Mouse (Mus musculus) embryonic fibroblast, embryonic 13.5 days (primary cell): ENCODE results near the gene Hmcn1. TPM values are rescaled to one million over a fixed set of nuclear protein-coding genes. Genes with fewer than 3 reads are reported as not detected.

Experiments used
- H3K27ac ChIP-seq: 2 replicates; pipeline ENCODE4 v1.5.1; 2012; ENCODE audit warnings: low read length, control low read depth, inconsistent platforms; ENCODE audit not compliant: insufficient read depth
- H3K4me1 ChIP-seq: 2 replicates; pipeline ENCODE4 v1.6.1; 2011; ENCODE audit warnings: low read length; ENCODE audit not compliant: control insufficient read depth, insufficient read depth
- H3K4me3 ChIP-seq: 2 replicates; pipeline ENCODE4 v1.5.1; 2011; ENCODE audit warnings: mild to moderate bottlenecking, control low read depth, low read length; ENCODE audit not compliant: insufficient read depth
- CTCF ChIP-seq: IDR thresholded peaks from 2 replicates; pipeline ENCODE4 v1.5.1; 2011; ENCODE audit warnings: mild to moderate bottlenecking, control low read depth, low read length, moderate library complexity, borderline replicate concordance; ENCODE audit not compliant: insufficient read depth
- POLR2A ChIP-seq: IDR thresholded peaks from 2 replicates; pipeline ENCODE4 v1.6.1; 2011; ENCODE audit warnings: low read depth, mild to moderate bottlenecking, control low read depth, low read length, moderate library complexity
- polyA plus RNA-seq: library from polyadenylated mRNA; stranded (reverse); fragments of >200 nt; gene quantifications from 2 replicates; pipeline ENCODE4 v1.2.4, GENCODE M21; 2011; ENCODE audit warnings: low read depth; ENCODE audit not compliant: missing spikeins, insufficient read length

The Hmcn1 gene
- polyA plus RNA-seq, 1 experiment = 24.8 TPM

DNA sequence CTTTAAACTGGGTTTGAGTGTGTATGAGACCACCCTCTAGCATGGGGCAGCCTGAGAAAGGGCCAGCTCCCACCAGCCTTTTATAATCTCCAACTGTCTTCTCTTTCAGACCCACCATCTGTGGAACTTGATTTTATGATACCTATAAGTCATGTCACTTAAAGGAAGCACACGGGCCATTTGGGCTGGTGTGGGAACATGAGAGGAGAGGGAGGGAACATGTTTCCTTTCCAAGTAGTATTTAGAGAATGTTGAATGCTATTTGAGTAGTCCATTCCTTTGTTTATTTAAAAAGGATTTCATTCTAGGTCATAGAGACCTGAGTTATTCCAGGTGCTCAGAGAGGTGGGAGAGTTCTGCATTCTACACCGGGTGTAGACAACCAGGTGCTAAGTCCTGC, 1.4 kb upstream of the Hmcn1 start:
- Histone ChIP-seq H3K27ac (no peak overlapping the region), H3K4me3 (no peak overlapping the region), H3K4me1 (no peaks in the 10 kb centered on the region)
- no peak for TF ChIP-seq CTCF
- TF ChIP-seq POLR2A = no peak

DNA sequence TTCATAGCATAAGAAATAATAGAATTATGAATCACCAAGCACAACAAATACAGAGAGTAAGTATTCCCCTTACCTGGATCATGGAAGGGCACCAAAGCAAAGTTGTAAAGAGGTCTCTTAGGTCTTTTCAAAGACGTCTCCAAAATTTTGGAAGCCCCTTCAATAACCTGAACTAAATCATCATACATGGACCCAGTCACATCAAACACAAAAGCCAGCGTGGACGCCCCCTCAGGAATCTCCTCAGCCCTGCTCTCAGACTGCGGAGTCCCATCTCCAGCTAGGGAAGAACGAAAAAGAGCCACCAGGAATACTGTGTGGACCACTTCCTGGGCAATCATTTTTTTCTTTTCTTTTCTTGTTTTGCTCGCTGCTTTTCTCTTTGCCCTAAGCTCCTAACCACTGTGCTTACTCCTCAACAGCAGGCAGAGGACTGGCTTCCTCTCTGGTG, 499 bp downstream of the Hmcn1 start:
- no peak overlapping the region for H3K27ac ChIP-seq
- TF ChIP-seq POLR2A (no peak), CTCF (no peak)

DNA sequence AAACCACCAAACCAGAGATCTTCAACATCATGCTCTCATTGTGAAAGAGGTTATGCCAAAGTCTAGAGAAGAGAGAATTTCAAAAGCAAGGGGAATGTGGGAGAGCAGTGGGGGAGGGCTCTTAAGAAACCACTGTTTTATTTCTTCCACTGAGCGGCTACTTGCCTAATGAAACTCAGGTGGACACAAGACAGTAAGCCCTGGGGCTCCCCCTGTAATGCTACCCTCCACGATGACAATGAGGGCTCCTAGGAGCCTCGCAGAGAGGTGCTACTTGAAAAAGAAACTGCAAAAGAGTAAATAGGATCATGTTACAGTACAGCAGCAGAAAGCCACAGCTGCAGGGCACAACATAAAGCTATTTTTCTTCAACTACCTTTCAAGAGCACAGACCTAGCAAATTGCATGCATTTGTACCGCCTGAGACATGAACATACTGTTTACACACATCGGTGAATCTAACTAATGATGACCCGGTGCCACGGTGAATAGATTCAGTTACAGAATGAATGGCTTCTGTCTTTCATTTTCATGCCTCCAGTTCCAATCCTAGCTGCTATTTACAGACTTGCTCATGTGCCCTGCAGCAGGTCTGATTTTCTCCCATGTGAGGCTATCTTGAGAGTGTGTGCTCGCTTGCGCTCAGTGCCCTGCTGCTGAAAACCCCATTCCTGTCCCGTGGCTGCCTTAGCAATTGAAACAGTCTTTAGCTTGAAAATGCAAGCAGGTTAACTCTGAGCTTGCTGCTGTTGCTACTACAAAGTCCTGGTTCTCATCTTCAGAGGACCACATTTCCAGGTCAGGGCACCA, 1.3 kb downstream of the Hmcn1 start:
- Histone ChIP-seq H3K27ac (no peak overlapping the region), H3K4me1 (no peaks in the 10 kb centered on the region), H3K4me3 (peak overlapping the region; percentile 32)
- TF ChIP-seq CTCF (no peak), POLR2A (no peak)

More for the DNA sequence above, 499 bp downstream of the Hmcn1 start:
- H3K4me3 ChIP-seq = peak overlapping the region; percentile 53
- H3K4me1 ChIP-seq = no peaks in the 10 kb centered on the region

DNA sequence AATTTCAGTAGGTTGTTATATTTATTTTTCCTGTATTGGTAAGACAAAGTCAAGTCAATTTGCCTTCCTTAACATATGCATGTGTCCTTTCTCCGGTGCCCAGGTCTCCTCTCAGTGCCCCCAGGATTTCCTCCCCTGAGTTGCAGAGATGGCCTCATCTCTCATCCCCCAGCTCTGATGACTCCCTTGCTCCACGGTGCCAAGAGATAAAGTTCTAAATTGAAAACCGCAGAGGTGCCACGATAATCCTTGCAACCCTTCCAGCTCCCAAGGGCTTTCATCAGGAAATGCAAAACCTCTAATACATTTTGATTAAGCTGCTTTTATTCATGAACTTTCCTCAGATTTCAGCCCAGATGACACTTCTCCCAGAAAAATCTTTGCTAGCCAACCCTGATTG, 8.3 kb downstream of the Hmcn1 start:
- Histone ChIP-seq H3K4me1 (no peaks in the 10 kb centered on the region), H3K27ac (no peak overlapping the region), H3K4me3 (no peak overlapping the region)
- TF ChIP-seq CTCF (no peak), POLR2A (no peak)

DNA sequence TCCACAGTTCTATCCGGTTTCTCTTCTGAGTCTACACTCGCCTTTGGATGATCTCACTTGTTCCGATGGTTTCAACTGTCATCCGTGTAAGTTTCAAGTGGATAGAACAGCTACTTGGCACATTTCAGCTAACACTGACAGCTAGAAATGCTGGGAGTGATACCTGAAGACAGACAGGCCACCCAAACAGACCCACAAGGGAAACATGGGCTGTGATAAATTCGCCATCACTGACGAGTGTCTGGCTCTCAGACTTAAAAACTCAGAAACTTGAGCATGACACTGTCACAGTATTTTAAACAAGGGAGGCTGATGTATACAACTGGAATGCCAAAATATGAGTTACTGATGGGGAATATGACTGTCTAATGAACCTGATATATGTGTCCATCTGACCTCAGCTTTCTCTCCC, 9.1 kb downstream of the Hmcn1 start:
- Histone ChIP-seq H3K4me1 (no peaks in the 10 kb centered on the region), H3K27ac (no peak overlapping the region), H3K4me3 (no peak overlapping the region)
- TF ChIP-seq POLR2A (no peak), CTCF (no peak)

DNA sequence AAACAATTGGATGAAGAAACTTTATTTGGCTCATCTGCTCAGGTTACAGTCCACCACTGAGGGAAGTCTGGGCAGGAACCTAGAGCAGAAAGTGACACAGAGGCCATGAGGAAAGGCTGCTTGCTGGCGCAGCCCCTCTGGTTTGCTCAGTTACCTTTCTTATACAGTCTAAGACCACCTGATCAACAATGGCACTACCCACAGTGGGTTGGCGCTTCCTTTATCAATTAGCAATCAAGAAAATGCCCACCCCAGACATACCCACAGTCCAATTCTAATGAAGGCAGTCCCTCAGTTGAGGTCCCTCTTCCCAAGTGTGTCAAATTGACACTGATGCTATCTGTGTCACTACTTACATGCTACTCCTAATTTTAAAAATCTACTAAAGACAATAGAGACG, 14.6 kb downstream of the Hmcn1 start:
- Histone ChIP-seq H3K27ac (no peak overlapping the region), H3K4me3 (no peak overlapping the region), H3K4me1 (no peaks in the 10 kb centered on the region)
- TF ChIP-seq POLR2A (no peak), CTCF (no peak)

DNA sequence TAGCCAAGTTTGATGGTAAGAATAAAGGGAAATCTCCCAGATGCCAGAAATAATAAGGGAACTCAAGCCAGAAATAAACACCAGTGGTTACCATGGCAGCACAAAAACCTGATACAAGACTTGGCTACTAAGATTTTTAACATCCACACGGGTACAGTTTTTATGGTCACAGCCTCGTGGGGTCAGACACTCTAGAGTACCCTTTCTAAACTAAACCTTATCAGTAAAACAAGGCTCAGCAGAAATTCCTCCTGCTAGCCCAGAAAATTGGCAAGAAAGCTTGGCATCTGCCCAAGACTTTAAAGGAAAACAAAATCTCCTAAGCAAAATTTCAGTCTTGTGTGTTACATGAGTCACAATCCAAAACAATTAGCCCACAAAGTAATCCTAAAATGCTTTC, 17.0 kb downstream of the Hmcn1 start:
- TF ChIP-seq POLR2A (no peak), CTCF (no peak)
- no peak overlapping the region for H3K27ac ChIP-seq
- H3K4me1 ChIP-seq = no peaks in the 10 kb centered on the region
- no peak overlapping the region for H3K4me3 ChIP-seq

DNA sequence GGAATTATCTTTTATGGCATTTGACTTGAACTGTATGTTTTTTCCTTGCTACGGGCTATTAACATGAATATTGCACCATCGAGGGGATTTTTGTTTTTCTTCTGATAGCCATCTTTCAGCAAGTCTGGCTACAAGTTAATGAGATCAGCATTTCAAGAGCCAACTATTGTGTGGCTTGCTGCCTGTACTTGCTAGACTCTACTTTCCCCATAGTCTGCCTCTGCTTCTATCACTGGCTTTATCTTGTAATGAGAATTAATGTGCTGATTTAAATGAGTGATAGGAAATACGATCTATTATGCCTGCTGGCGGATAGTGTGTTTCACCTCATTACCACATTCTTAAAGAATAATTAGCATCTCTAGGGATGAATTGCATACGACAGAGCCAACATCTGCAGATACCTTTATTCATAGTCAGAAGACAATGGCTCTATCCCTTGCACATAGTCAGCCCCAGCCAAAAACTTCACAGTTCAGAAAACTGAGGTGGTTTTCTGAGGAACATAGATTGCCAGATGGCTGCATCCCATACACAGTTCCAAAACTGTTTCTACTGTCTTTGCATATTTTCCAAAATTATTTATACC, 33.7 kb downstream of the Hmcn1 start:
- H3K27ac ChIP-seq = no peak overlapping the region
- H3K4me3 ChIP-seq = no peak overlapping the region
- H3K4me1 ChIP-seq = no peaks in the 10 kb centered on the region
- no peak for TF ChIP-seq POLR2A
- TF ChIP-seq CTCF = no peak

DNA sequence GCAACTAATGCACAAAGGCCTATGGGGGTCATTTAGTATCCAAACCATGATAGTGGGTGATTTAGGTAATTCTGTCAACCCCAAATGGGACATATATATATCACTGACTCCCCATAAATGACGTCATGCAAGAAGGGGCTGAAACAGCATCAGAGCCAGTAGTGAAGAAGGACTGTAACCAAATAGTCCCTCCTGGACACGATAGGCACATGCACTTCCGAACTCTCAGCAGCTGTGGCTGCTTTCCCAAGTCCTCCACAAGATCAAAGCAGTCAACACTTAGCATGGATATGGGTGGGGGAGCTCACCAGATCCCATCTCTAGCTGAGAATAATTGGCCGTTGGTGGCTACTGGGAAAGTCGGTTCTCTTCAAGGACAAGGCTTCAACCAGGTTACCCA, 42.2 kb downstream of the Hmcn1 start:
- H3K4me1 ChIP-seq = no peaks in the 10 kb centered on the region
- no peak overlapping the region for H3K4me3 ChIP-seq
- H3K27ac ChIP-seq = no peak overlapping the region
- TF ChIP-seq CTCF (no peak), POLR2A (no peak)

DNA sequence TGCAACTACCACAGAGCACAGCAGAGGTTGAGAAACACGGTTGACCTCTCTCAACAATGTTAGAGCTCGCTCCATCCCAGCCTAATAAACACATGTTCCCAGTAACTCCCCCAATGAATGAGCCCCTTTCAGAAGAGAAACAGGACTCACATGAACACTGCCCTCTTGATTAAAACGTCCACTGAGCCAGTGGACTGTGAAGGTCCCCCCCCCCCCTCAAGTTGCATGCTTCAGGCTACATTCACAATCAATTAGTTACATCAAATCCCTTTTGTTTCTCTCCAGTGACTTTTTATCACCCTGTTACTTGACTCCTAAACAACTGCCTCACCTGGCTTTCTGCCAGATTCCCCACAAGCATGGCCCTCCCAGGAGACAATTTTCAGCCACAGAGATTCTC, 43.2 kb downstream of the Hmcn1 start:
- no peaks in the 10 kb centered on the region for H3K4me1 ChIP-seq
- H3K27ac ChIP-seq = no peak overlapping the region
- TF ChIP-seq POLR2A (no peak), CTCF (no peak)

More for the DNA sequence above, 43.2 kb downstream of the Hmcn1 start:
- no peak overlapping the region for H3K4me3 ChIP-seq
